Mouse (Mus musculus) liver, postnatal 0 days (tissue): Measurements from ENCODE around the gene Gsc2.

Experiments used
- CTCF ChIP-seq: sonication (generic); IDR thresholded peaks from 2 replicates; pipeline ENCODE4 v1.5.1; 2016; ENCODE audit warnings: antibody characterized with exemption, low read depth
- EP300 ChIP-seq: IDR thresholded peaks from 2 replicates; pipeline ENCODE4 v1.6.1; 2016; ENCODE audit warnings: antibody characterized with exemption, low read depth, mild to moderate bottlenecking

DNA sequence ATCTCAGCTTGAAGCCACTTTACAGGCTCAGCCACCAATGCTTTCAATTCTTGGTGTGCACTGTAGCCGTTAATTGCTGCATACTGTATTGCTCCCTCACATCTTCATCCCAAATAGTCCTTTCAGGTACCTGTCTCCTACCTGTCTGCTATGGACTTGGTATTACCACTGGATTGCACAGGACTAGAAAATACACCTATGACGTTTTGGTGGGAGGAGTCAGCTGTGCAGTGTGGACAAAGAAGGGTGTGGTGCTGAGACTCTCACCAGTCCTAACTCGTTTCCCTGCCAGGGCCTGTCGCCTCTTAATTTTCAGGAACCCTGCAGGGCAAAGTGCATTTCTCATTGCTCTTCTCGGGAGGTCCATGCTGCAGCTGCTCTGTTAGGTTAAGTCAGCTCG, 49.1 kb downstream of the Gsc2 start:
- TF ChIP-seq CTCF (no peak), EP300 (no peak)
